25 mouse cellular contexts compared by ENCODE assay signal in the genomic region with DNA sequence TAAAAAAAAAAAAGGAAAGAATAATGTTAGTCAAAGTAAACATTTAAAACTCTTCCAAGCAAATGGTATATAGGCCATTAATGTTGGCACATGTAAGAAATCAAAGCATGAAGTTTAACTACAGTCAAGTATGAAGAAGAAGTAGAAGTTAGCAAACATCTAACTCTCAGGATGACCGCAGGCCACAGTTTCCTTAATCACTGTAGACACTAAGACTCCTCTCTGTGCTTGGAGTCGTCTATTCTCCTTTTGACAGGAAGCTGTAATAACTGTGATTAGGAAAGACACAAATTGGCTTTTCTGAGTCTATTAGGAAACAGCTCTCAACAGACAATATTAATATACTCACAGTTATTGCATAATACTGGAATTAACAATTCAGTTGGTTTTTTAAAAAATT.
DNase-seq lines count a peak whose midpoint lies in the region; ATAC-seq and TF ChIP-seq lines count a peak whose summit lies in the region.
"Had no signal": no experiment of that assay in that cellular context is flagged by ENCODE, and none has a peak within 500 bp of the region (broad histone marks: within the 10 kb centered on the region; RNA-seq: fewer than 3 reads in every experiment).

No protein-coding gene starts in this region.

- peaks cover 52% of the 10 kb centered on the region for H3K36me3 ChIP-seq in liver, embryonic 14.5 days (replicated peaks; ENCODE audit: control insufficient read depth, insufficient read depth, low read depth)
- peaks cover 15% of the 10 kb centered on the region for H3K36me3 ChIP-seq in liver, embryonic 11.5 days (ENCODE audit: control insufficient read depth, insufficient read depth, low read length)

- 50% methylated on average over 2 of the region's 2 CpGs for WGBS in liver, embryonic 14.5 days (ENCODE audit: insufficient replicate concordance)
- 67% methylated on average over 2 of the region's 2 CpGs for WGBS in liver, embryonic 11.5 days

- no peak overlapping the region for H3K4me3 ChIP-seq in liver, embryonic 14.5 days (ENCODE audit: insufficient read depth in 1 of 2, low read depth in 2 of 2, low read length in 2 of 2)
- H3K4me3 ChIP-seq in liver, embryonic 11.5 days (ENCODE audit: low read depth, low read length): no peak overlapping the region
- H3K4me3 ChIP-seq: heart, adult 2 months; heart, embryonic 13.5 days; hindbrain, embryonic 13.5 days; kidney, embryonic 15.5 days; limb, embryonic 15.5 days had no signal

- no peak for TF ChIP-seq CTCF in liver, embryonic 14.5 days (IDR thresholded peaks at IDR 0.05; ENCODE audit: low read depth)

- no peak overlapping the region for H3K4me2 ChIP-seq in liver, embryonic 14.5 days (ENCODE audit: low read depth)
- no peak overlapping the region for H3K4me2 ChIP-seq in liver, embryonic 11.5 days
- H3K4me2 ChIP-seq: heart, embryonic 13.5 days; hindbrain, embryonic 13.5 days; kidney, embryonic 15.5 days; limb, embryonic 15.5 days; midbrain, embryonic 11.5 days had no signal

- no peak overlapping the region for H3K27ac ChIP-seq in liver, embryonic 14.5 days
- no peak overlapping the region for H3K27ac ChIP-seq in liver, embryonic 11.5 days (ENCODE audit: low read depth, low read length)
- H3K27ac ChIP-seq: heart, adult 2 months; heart, embryonic 13.5 days; hindbrain, embryonic 13.5 days; kidney, embryonic 15.5 days; limb, embryonic 15.5 days had no signal

- H3K9ac ChIP-seq in liver, embryonic 14.5 days (replicated peaks): no peak overlapping the region
- no peak overlapping the region for H3K9ac ChIP-seq in liver, embryonic 11.5 days (ENCODE audit: low read depth, low read length)
- H3K9ac ChIP-seq: heart, embryonic 13.5 days; hindbrain, embryonic 13.5 days; kidney, embryonic 15.5 days; limb, embryonic 15.5 days had no signal

- no peaks in the 10 kb centered on the region for H3K9me3 ChIP-seq in liver, embryonic 14.5 days (ENCODE audit: control insufficient read depth, low read length)
- H3K9me3 ChIP-seq in liver, embryonic 11.5 days (ENCODE audit: control insufficient read depth, low read length): no peaks in the 10 kb centered on the region
- H3K9me3 ChIP-seq: heart, embryonic 13.5 days; hindbrain, embryonic 13.5 days; kidney, embryonic 15.5 days; limb, embryonic 15.5 days had no signal

- H3K27me3 ChIP-seq in liver, embryonic 14.5 days (ENCODE audit: control insufficient read depth, insufficient read depth, low read length): no peaks in the 10 kb centered on the region
- no peaks in the 10 kb centered on the region for H3K27me3 ChIP-seq in liver, embryonic 11.5 days (replicated peaks; ENCODE audit: control insufficient read depth, insufficient read depth, low read length)
- H3K27me3 ChIP-seq: heart, embryonic 13.5 days; hindbrain, embryonic 13.5 days; kidney, embryonic 15.5 days; limb, embryonic 15.5 days had no signal

- no peak for ATAC-seq in liver, embryonic 14.5 days (ENCODE audit: insufficient read depth)
- no peak for ATAC-seq in liver, embryonic 11.5 days (replicated peaks; ENCODE audit: low FRiP score)
- ATAC-seq in granulocyte monocyte progenitor cell, adult 5-6 weeks (replicated peaks; ENCODE audit: poor library complexity, severe bottlenecking): peak; percentile 99
- ATAC-seq: forebrain, embryonic 14.5 days had no signal

- DNase-seq in liver, embryonic 14.5 days (ENCODE audit: low read depth in 3 of 3, low spot score in 3 of 3): peak in 2 of 3 experiments; percentile 6 to 11
- DNase-seq in liver, embryonic 11.5 days (ENCODE audit: low spot score): no peak
- peak; percentile 10 for DNase-seq in adipocyte (ENCODE audit: low spot score)
- peak; percentile 23 to 42 for DNase-seq in monocyte, adult 2 months (ENCODE audit: low read depth in 1 of 2, low spot score in 2 of 2)
- DNase-seq in left cerebral cortex, postnatal 36 days (ENCODE audit: low spot score in 2 of 2): no peak
- DNase-seq in thymus, adult 18-20 months: no peak
- DNase-seq: adrenal gland, adult 2 months; cerebellum, adult 18-20 months; cerebellum, postnatal 25 days; gastrocnemius, postnatal 10 days; heart, adult 2 months; heart, postnatal 14 days; kidney, adult 11 months; kidney, postnatal 36 days; layer of hippocampus, adult 9-11 months; left cerebral cortex, postnatal 4 days; lung, postnatal 14 days; thymus, postnatal 14 days had no signal

- H3K4me1 ChIP-seq in liver, embryonic 14.5 days (replicated peaks; ENCODE audit: control insufficient read depth in 2 of 2, insufficient read depth in 2 of 2, low read length in 1 of 2): no peaks in the 10 kb centered on the region
- H3K4me1 ChIP-seq in liver, embryonic 11.5 days (replicated peaks; ENCODE audit: control insufficient read depth, insufficient read depth, low read length): no peaks in the 10 kb centered on the region
- H3K4me1 ChIP-seq: heart, embryonic 13.5 days; hindbrain, embryonic 13.5 days; kidney, embryonic 15.5 days; limb, embryonic 15.5 days had no signal

- no peak for TF ChIP-seq EP300 in liver, embryonic 14.5 days (IDR thresholded peaks at IDR 0.05; ENCODE audit: low read depth)

- intact Hi-C loops in left cerebral cortex, postnatal 36 days (cut with DNase I): no loop called here

Comparison
In these comparisons a context has a peak if more than half of its experiments do, and no peak if none do; other contexts are left out.
1. DNase-seq: peak in liver, embryonic 14.5 days (2 of 3), adipocyte (single experiment) and monocyte, adult 2 months (2 of 2); none in liver, embryonic 11.5 days (single experiment), left cerebral cortex, postnatal 36 days (0 of 2) and thymus, adult 18-20 months (0 of 2).